Mouse (Mus musculus): Measurements from ENCODE around the gene Fgfr2.

The Fgfr2 gene

DNA sequence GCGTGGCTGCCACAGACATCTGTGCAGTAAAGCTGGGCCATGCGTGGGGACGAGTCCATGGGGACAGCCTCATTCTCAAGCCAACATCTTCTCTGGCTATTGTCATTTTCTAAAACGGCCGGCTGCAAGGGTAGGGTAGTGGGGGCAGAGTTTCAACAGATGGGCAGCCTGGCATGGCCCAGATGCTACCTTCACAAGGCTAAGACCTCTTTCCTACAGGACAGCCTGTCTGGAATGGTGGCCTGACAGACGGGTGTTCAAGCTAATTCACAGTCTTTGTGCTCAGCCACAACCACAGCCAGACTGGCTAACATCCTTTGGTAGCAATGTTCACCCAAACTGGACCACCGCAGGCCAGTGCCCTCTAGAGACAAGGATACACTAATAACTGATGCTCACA is 392.6 kb downstream of the Fgfr2 start:
- in situ Hi-C loops (cut with MseI, MboI): loop anchor here in 1 of 2 experiments (10.0 kb wide), 1 partner anchor 74 kb away; no protein-coding TSS in a partner anchor

DNA sequence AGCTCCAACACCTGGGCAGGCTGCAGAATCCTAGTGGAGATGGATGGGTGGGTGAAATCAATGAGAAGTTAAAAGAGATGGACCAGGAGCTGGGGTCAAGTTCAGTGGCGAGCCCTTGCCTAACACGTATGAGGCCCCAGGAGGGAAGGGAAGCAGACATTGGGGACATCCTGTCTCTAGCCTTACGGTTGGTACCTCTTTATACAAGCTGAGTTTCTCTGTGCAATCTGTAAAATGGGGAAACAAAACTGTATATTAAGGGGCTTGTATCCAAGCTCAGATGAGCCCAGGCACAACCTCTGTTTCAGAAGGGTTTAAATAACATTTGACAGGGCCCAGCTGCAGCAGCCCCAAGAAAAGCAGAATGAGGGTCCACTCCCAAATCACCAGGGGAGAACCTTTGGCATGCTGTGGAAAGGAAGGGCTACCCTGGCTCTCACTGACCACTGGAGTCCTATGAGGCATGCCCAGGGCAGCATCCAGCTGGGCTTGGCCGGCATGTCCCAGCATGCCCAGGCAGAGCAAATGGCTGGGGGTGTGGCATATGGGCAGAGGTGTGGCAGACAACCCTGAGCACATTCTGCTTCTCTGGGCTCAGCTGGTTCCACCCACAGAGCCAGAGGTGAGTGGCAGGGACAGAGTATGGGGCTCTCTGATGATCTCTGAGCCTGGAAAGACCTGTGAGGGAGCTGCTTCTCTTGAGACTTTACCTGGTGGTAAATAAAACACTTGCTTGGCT is 393.9 kb downstream of the Fgfr2 start:
- in situ Hi-C loops (cut with MseI, MboI): no loop called here

DNA sequence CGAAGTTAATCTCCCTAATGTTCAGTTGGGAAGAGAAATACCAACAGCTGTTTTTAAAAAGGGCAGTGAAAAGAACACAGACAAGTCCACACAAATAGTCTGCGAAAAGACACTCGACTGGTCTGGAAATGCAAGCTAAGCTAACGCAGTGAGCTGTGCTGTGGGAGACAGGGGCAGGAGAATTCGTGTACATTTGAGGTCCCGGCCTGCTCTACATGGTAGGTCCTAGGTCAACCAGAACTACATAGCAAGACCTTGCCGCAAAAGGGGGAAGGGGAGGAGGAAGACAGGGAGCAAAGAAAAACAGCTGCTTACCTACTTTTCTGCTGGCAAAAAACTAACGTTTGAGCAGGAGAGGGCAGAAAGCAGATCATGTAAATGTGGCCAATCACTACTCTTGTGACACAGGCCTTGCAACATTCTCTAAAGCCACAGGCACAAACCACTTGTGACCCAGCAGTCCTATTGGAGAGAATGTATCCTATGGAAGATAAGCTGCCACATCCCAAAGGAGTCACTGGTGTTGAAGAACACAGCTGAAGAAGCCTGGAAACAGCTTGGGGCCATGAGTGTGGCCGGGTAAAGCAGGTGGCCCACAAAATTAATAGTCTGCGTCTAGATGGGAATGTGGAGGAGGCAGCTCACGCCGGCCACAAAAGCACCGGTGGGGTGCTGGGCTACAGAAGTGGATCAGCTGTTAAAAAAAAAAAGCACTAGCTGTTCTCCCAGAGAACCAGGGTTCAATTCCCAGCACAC is 396.9 kb downstream of the Fgfr2 start:
- in situ Hi-C loops (cut with MseI, MboI): no loop called here

DNA sequence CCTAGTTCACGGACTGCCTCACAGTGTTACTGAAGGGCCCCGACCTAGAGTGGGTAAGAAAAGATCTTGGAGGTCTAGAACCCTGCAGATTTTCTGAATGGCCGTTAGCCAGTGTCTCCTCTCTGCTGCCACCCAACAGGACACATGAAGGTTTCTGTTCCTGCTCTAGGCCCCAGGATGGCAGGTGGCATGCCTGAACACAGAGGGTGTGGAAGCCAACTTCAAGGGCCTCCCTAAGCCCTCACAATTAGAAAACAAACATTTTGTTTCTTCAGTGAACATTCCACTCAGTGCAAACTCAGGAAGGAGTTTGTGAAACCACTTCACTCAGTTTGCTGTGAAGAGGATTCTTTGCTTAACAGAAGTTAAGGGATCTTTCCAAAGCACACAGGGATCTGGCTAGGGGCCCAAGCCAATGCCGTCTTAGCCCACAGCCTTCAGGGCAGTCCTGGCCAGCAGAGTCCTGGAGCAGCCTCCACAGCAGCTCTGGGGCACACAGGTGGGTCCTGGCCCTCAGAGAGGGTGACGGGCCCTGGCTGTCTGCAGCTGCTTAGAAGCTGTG is 398.6 kb downstream of the Fgfr2 start:
- in situ Hi-C loops (cut with MseI, MboI): no loop called here

DNA sequence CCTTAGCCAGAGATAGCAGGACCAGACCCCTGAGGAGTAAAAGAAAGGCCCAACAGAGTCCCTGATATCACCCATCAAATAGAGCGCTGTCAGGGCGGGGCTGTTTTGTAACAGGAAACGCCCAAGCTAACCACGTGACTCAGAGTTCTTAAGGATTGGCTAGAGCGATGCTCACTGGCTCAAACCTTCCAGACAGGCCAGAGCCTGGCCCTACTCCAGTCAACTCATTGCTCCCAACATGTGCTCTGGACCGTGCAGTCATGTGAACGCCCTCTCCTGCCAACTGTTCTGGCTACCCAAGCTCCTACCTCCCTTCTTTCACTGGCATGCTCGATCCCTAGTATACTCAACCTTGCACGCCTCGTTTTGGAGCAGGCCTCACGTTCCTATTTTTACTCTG is 399.2 kb downstream of the Fgfr2 start:
- in situ Hi-C loops (cut with MseI, MboI): no loop called here

DNA sequence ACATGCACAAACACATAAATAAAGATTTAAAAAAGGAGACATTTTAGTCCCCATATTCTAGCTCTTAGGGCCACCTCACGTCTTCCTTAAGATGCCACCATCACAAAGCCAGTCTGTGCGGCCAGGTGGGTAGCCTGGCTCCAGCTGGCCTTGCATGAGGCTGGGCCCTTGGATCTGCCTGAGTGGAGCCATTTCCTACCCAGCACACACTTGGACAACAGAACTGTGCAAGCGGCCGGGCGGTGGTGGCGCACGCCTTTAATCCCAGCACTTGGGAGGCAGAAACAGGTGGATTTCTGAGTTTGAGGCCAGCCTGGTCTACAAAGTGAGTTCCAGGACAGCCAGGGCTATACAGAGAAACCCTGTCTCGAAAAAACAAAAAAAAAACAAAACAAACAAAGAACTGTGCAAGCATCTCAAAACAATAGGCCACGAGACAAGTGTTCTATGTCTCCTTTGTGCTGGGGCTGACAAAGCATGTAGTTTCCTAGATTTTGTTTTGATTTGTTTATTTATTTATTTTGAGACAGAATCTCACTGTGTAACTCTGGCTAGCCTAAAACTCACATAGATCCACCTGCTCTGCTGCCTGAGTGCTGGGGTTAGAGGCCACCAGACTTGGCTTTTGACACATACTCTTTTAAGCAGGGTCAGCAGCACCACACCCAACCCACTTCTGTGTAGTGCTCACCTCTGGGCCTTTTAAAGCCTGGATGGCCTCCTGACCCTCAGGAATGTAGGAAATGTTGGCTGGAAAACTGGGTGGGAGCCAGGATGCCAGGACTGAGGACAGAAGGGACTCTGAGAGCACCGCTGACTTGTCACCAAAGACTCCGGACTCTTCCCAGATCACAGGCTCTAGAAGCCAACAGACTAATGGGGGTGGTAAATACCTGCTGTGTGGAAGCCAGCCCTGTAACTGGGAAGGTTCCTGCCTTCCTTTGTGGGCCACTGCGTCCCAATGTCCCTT is 400.5 kb downstream of the Fgfr2 start:
- in situ Hi-C loops (cut with MseI, MboI): no loop called here

DNA sequence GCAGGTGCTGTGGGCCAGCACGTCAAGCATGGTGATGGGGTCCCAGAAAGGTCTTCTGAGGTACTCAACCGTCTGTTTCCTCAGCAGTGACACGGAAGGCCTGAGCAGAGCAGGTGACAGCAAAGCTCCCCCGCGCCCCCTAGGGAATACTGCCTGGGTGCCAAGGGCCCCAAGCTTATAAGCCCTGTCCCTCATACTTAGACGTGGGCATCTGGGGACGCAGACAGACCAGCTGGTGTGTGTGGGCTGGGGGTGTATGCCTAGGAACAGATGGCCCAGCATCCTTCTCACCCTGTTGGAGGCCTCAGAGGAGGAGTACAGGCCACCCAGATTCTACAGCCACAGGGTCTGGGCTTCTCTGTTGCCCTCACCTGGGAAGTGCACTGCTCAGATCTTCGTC is 402.6 kb downstream of the Fgfr2 start:
- in situ Hi-C loops (cut with MseI, MboI): no loop called here

DNA sequence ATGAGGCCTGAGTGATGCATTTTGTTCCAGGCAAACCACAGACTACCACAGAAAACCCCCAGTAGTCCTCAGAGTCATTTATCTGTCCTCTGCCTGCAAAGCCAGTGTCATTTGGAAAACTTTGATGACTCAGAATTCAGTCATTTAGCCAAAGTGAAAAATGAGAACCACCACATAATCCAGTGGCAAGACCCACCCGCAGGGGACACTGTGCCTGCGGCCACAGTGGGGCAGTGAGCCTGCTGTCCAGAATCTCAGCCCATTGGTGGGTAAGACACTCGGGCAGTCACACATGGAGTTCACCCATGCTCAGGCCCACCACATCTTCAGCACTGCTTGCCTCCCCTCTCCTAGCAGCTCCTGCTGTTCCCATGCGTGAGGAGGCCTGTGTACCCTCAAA is 403.6 kb downstream of the Fgfr2 start:
- in situ Hi-C loops (cut with MseI, MboI): no loop called here

DNA sequence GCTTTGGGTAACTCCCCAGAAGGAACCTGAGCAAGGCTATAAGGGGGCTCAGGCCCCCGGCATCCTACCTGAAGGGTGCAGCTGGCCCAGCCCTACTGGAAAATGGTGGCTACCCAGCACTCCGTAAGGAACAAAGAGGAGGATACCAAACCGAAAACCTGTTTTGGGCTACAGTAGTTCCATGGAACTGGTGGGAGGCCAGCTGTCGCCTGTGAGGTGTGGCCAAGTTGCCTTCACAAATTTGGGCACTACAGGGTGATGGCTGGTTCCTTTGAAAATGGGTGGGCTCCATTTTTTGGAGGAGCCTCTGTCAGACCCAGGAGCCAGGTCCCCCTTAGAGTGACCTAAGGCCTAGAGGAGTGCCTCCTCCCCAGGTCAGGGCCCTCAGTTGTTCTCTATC is 407.9 kb downstream of the Fgfr2 start:
- in situ Hi-C loops (cut with MseI, MboI): no loop called here

DNA sequence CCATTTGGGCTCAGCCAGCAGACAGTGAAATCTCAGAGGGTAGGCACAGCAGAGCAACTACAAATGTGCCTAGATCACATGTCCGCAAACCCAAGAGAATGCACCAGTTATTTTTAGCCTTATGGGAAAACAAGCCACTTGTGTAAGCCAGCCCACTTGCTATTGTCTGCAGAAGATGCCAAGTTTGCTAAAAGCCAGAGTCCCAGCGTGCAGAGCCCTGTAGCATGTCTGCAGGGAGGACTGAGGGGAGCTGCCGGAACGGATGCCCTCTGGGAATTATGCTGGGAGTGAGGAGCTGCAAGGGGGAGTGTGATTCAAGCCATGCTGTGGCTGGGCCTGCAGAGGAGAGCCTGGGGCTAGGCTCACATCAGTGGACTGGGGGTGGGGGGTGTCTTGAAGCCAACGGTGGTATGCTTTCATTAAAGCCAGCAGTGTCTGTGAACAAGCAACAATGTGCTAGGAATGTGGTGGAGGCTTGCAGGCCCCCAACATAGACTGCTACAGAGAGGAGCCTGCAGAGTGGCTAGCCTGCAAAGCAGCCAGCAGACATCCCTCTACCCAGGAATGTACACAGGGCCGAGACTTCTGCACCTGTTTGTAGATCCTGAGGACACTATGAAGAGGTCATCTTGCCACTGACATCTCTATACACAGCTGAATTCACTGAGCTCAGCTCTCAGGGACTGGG is 408.8 kb downstream of the Fgfr2 start:
- in situ Hi-C loops (cut with MseI, MboI): no loop called here

DNA sequence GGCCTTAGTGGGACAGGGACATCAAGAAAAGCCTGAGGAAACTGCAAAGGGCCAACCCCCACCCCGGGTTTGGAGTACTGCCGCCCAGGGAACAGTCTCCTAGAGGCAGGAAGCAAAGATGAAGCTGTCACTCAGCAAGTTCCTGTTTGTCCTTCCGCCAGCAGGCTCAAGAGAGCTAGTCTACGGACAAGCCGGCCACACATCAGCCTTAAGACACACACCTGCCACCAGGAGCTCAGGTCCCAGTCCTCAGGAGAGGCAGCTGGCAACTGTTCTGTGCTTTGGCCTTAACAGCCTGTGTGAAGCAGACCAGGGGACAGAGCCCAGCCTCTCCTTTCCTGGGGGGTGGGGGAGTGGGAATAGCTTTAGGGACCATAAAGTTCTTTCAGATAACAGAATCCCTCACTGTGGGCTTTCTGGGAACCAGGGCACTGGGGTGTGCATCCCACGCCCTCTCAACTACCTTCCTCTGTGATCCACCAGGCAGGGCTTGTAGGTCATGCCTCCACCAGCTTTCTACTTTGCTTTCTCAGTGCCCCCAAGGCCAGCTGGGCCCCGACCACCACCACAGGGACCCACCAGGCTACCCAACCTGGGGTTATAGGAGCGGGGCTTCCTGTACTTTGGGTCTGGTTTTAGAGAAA is 409.5 kb downstream of the Fgfr2 start:
- in situ Hi-C loops (cut with MseI, MboI): no loop called here

DNA sequence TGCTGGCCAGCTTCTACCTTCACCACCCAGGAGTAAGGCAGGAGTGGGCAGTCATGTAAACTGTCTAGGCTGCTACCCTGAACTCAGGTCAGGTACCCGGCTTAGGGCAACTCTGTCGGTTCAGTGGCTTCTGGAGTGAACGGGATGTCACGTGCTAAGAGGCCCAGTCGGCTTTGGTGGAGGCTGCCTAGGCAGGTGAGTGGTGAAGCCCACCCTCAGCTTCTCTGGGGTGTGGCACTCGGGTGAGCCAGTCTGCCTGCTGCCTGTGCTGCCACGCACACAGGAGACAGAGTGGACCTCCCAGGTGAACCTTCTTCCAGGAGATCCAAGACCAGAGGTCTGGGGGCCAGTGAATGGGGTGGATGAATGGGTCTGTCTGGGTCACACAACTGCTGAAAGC is 410.2 kb downstream of the Fgfr2 start:
- in situ Hi-C loops (cut with MseI, MboI): no loop called here

DNA sequence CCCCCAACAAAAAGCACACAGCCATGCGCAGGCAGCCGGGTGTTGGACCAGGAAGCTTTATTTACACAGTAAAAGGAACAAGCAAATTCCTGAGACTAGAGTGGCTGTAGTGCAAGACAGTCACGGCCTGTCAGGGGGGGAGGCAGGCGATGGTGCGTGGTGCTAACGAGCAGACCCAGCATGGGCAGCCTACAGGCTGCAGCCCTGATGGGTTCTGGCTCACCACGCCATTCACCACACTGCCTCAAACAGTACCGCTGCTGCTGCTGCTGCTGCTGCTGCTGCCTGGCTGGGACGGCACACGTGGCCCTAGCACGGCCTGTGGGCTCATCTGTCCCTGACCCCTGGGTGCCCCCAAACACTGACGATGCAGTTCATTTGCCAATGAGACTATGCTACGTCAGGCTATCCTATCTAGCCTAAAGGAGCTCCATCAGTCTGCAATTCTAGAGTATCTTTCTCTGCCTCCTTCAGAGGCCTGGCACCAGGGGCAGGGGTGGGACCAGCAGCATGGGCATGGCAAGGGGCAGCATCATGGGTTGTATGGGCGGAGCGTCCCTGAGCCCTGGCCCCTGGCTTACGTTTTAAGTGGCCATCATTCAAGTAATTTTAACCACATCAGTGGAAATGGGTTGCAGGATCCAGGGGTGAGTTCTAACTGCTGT is 411.0 kb downstream of the Fgfr2 start:
- in situ Hi-C loops (cut with MseI, MboI): no loop called here

DNA sequence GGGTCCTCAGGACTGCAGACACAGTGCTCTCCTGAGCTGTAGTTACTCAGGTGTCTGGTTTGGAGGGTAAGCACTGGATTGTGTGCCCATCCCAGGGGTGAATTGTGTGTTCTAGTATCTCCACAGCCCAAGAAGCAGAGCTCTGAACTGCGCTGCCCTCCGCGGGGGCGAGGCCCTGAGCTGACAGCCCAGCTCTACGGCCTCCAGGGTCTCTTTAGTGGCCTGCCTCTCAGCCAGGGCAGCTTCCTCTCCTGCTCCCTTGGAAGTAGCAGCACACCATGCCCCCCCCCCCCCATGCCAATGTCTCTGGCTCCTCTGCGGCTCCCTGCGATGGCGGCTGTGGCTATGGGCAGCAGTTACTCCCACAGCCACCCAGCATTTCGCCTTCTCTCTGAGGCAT is 411.6 kb downstream of the Fgfr2 start:
- in situ Hi-C loops (cut with MseI, MboI): no loop called here

DNA sequence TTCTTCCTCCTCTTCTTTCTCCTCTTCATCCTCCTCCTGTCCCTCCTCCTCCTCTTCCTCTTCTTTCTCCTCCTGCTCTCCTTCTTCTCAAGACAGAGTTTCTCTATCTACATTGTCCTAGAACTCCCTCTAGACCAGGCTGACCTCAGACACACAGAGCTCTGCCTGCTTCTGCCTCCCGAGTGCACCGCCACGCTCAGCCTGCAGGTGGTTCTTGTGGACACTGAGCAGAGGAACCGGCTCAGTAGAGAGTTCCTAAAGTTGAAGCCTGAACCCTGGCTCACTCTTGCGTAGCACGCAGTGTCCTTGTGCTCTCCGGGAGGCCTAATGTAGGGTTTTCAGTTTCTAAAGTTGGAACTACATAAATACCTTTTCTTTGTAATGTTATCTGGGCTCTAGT is 418.0 kb downstream of the Fgfr2 start:
- in situ Hi-C loops (cut with MseI, MboI): no loop called here

DNA sequence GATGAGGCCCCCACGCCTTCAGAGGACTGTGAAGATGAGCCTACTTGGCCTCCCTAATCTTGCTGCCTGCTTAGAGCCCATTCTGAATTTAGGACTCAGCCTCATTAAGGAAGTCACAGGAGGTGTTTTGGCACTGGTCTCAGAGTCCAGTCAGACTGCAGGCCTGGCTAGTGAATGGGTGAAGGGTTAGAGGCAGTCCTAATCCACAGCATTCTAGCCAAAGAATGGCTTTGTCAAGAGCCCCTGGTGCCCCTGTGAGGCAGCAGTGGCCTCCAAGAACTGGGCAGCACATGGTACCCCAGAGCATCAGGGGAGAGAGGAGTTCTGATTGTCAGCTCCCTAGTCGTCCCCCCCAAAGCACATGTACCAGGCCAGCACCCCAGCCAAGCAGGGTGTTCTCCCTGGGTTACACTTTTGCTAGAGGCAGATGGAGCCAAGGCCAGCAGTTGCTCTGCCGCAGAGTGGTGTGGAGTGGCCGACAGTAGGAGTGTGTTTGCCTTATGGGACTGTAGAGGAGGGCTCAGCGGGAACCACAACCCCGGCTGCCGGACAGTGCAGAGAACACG is 418.8 kb downstream of the Fgfr2 start:
- in situ Hi-C loops (cut with MseI, MboI): no loop called here

DNA sequence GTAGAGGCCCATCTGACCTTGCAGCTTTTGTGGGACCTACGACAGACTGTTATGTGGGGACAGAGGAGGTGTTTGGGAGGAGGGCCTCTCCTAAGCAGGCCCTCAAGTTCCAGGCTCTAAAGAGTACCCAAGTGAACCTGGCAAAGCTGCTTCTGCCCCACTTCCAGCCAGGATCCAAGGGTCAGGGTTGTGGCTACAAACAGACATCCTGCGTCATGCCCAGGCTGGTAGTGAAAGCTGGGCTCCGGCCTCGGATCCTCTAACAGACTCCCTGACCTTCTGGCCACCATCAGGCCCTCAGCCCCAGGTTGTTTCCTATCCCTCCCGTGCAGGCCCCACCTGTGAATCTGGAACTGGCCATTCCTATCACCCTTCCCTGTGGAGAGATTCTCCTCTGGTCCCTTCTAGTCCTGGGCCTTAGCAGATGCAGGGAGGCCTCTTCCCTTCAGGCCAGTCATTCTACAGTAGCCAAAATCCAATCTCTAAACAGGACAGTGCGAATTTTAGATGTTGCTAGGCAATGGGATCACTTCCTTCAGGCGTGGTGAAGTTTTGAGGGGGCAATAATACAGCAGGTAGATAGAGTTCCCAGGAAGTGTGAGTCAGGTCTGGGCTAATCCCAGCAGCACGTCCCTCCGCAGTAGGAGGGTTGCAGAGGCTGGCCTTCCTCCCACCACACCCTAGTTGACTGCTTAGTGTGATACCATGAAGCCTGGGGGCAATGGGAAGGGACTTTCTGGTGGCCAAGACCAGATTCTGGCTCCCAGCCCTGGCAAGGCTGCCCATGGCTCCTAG is 419.4 kb downstream of the Fgfr2 start:
- in situ Hi-C loops (cut with MseI, MboI): no loop called here

DNA sequence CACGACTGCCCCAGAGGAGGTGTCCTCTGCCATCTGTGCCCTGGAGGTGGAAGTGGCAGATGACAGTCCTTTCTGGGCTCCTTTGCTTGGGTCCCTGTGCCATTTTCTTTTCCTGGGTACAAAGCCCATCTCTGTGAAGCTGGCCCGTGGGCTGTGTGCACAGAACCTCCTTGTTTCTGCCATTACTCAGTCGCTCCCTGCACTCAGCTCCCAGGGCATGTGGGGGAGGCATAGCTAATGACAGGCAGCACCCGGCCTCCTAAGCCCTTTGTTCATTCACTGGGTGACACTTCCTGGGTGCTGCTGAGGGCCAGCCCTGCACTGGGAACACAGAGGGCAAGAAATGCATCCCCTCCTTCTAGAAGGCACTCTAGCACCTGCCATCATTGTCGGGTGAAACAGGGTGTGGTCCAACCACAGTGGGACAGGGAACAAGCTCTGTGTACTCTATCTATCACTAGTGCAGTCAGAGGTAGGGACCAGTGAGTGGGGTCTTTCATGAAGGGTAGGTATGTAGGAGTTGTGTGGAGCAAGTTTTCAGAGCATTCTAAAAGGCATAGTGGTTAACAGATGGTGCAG is 420.6 kb downstream of the Fgfr2 start:
- in situ Hi-C loops (cut with MseI, MboI): no loop called here

DNA sequence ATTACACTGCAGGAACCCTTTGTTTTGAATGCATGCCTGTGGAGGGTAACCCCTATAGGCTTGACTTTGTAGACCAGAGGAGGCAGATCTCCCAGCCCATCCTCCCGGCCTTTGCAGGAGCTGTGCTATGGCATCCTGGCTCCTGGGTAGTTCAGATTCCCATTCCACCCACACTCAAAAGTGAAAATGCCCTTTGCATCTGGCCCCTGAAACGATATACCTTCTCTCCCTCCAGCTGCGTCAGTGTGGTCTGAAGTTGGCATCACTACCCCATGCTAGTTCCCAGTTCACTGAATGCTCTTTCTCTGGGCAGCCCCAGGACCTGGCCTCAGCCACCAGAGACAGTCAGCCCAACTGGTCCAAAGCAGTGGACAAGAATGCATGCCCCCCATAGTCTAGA is 421.1 kb downstream of the Fgfr2 start:
- in situ Hi-C loops (cut with MseI, MboI): no loop called here

Measured in mouse trophoblast stem cell (cell line).